Mouse (Mus musculus): ENCODE results near the gene Mef2b. TPM values are rescaled to one million over a fixed set of nuclear protein-coding genes. Genes with fewer than 3 reads are reported as not detected.

Mef2b gene
- polyA plus RNA-seq, 1 experiment, result 3.6 TPM

- no peak for TF ChIP-seq GATA1 (IDR thresholded peaks at IDR 0.05; ENCODE audit: low read length)
Observed at GRCm38 (mm10) chr8:70124992-70125391, 14.5 kb upstream of the Mef2b start.

- TF ChIP-seq GATA1 (IDR thresholded peaks at IDR 0.05; ENCODE audit: low read length), result no peak
Observed at GRCm38 (mm10) chr8:70128435-70128834, 11.1 kb upstream of the Mef2b start.

GRCm38 (mm10) chr8:70129309-70129952 lies 10.1 kb upstream of the Mef2b start:
- no peak for TF ChIP-seq GATA1 (IDR thresholded peaks at IDR 0.05; ENCODE audit: low read length)

- no peak for TF ChIP-seq GATA1 (IDR thresholded peaks at IDR 0.05; ENCODE audit: low read length)
Observed at GRCm38 (mm10) chr8:70130066-70130465, 9.4 kb upstream of the Mef2b start.

- no peak for TF ChIP-seq GATA1 (IDR thresholded peaks at IDR 0.05; ENCODE audit: low read length)
Observed at GRCm38 (mm10) chr8:70131166-70131883, 8.2 kb upstream of the Mef2b start, which contains the start of gene Nr2c2ap. Nr2c2ap (plus strand) TSS chr8:70131333.

- no peak for TF ChIP-seq GATA1 (IDR thresholded peaks at IDR 0.05; ENCODE audit: low read length)
Observed at GRCm38 (mm10) chr8:70134086-70134485, 5.4 kb upstream of the Mef2b start.

- no peak for TF ChIP-seq GATA1 (IDR thresholded peaks at IDR 0.05; ENCODE audit: low read length)
Observed at GRCm38 (mm10) chr8:70134931-70135330, 4.6 kb upstream of the Mef2b start.

GRCm38 (mm10) chr8:70136591-70136990 lies 2.9 kb upstream of the Mef2b start:
- no peak for TF ChIP-seq GATA1 (IDR thresholded peaks at IDR 0.05; ENCODE audit: low read length)

- no peak for TF ChIP-seq GATA1 (IDR thresholded peaks at IDR 0.05; ENCODE audit: low read length)
Observed at GRCm38 (mm10) chr8:70137890-70138289, 1.6 kb upstream of the Mef2b start.

GRCm38 (mm10) chr8:70139981-70140380 lies 470 bp downstream of the Mef2b start:
- no peak for TF ChIP-seq GATA1 (IDR thresholded peaks at IDR 0.05; ENCODE audit: low read length)

- no peak for TF ChIP-seq GATA1 (IDR thresholded peaks at IDR 0.05; ENCODE audit: low read length)
Observed at GRCm38 (mm10) chr8:70147678-70148607, 8.4 kb downstream of the Mef2b start.

GRCm38 (mm10) chr8:70150158-70150557 lies 10.6 kb downstream of the Mef2b start:
- TF ChIP-seq GATA1 (IDR thresholded peaks at IDR 0.05; ENCODE audit: low read length), result no peak

GRCm38 (mm10) chr8:70152537-70153257 lies 13.2 kb downstream of the Mef2b start:
- no peak for TF ChIP-seq GATA1 (IDR thresholded peaks at IDR 0.05; ENCODE audit: low read length)

GRCm38 (mm10) chr8:70157240-70157800 lies 17.8 kb downstream of the Mef2b start:
- no peak for TF ChIP-seq GATA1 (IDR thresholded peaks at IDR 0.05; ENCODE audit: low read length)
